Mouse (Mus musculus): ENCODE results near the gene Ugt2a3. TPM values are rescaled to one million over a fixed set of nuclear protein-coding genes. Genes with fewer than 3 reads are reported as not detected.
"Not testable (repeated sequence)": the region's sequence is repeated elsewhere in the genome, so short reads cannot be mapped to it uniquely, and the experiment has no call there.

Gene Ugt2a3
- polyA plus RNA-seq, 1 experiment from 2014 or later = 1.1 TPM

GRCm38 (mm10) chr5:87347479-87348078 is 10.6 kb upstream of the Ugt2a3 start:
- not testable (repeated sequence) for H3K4me3 ChIP-seq (ENCODE audit: low read depth, low read length); H3K36me3 ChIP-seq (ENCODE audit: control insufficient read depth, insufficient read depth, low read length); ATAC-seq (replicated peaks; ENCODE audit: low FRiP score, low TSS enrichment, low read depth); H3K9ac ChIP-seq (ENCODE audit: low read length); H3K27me3 ChIP-seq (replicated peaks; ENCODE audit: control insufficient read depth, insufficient read depth, low read length); H3K27ac ChIP-seq (ENCODE audit: low read depth); H3K4me2 ChIP-seq (ENCODE audit: low read length); H3K9me3 ChIP-seq (ENCODE audit: control insufficient read depth, low read length); DNase-seq (ENCODE audit: low spot score); H3K4me1 ChIP-seq (replicated peaks; ENCODE audit: control insufficient read depth, insufficient read depth, low read length)
- WGBS = 62% methylated on average over 2 of the region's 2 CpGs

GRCm38 (mm10) chr5:87340461-87340860 is 3.5 kb upstream of the Ugt2a3 start:
- 85% methylated on average over 5 of the region's 5 CpGs for WGBS
- no peaks in the 10 kb centered on the region for H3K27me3 ChIP-seq (replicated peaks; ENCODE audit: control insufficient read depth, insufficient read depth, low read length)
- no peaks in the 10 kb centered on the region for H3K36me3 ChIP-seq (ENCODE audit: control insufficient read depth, insufficient read depth, low read length)
- DNase-seq (ENCODE audit: low spot score) (no peak), ATAC-seq (replicated peaks; ENCODE audit: low FRiP score, low TSS enrichment, low read depth) (no peak)
- H3K9ac ChIP-seq (ENCODE audit: low read length) = no peak overlapping the region
- H3K27ac ChIP-seq (ENCODE audit: low read depth) = no peak overlapping the region
- H3K9me3 ChIP-seq (ENCODE audit: control insufficient read depth, low read length) = no peaks in the 10 kb centered on the region
- H3K4me2 ChIP-seq (ENCODE audit: low read length) = no peak overlapping the region
- no peak overlapping the region for H3K4me3 ChIP-seq (ENCODE audit: low read depth, low read length)
- H3K4me1 ChIP-seq (replicated peaks; ENCODE audit: control insufficient read depth, insufficient read depth, low read length) = no peaks in the 10 kb centered on the region

GRCm38 (mm10) chr5:87335199-87335598 is 1.8 kb downstream of the Ugt2a3 start:
- Histone ChIP-seq H3K36me3 (ENCODE audit: control insufficient read depth, insufficient read depth, low read length) (no peaks in the 10 kb centered on the region), H3K27me3 (replicated peaks; ENCODE audit: control insufficient read depth, insufficient read depth, low read length) (no peaks in the 10 kb centered on the region), H3K4me2 (ENCODE audit: low read length) (no peak overlapping the region), H3K4me1 (replicated peaks; ENCODE audit: control insufficient read depth, insufficient read depth, low read length) (no peaks in the 10 kb centered on the region), H3K27ac (ENCODE audit: low read depth) (no peak overlapping the region), H3K9ac (ENCODE audit: low read length) (no peak overlapping the region), H3K4me3 (ENCODE audit: low read depth, low read length) (no peak overlapping the region), H3K9me3 (ENCODE audit: control insufficient read depth, low read length) (no peaks in the 10 kb centered on the region)
- 78% methylated on average over 1 of the region's 1 CpGs for WGBS
- no peak for DNase-seq (ENCODE audit: low spot score)
- no peak for ATAC-seq (replicated peaks; ENCODE audit: low FRiP score, low TSS enrichment, low read depth)

DNA sequence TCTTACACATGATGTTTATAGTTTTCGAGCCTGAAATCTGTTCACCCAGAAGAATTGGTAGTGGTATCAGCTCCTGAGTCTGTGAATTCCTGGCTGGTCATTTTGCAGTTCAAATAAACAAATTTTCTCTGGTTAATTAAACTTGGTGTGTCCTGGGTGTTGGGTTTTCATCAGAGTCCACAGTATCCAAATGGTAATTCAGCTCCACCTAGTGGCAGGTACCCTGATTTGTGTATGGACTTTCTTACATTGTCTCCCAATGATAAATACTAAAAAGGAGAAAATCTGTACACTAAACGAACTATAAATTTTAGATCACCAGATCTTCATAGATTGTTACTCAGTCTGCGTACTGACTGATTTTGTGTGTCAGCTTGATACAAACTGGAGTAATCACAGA is 3.4 kb downstream of the Ugt2a3 start:
- no peaks in the 10 kb centered on the region for H3K36me3 ChIP-seq (ENCODE audit: control insufficient read depth, insufficient read depth, low read length)
- no peak overlapping the region for H3K4me2 ChIP-seq (ENCODE audit: low read length)
- no peaks in the 10 kb centered on the region for H3K9me3 ChIP-seq (ENCODE audit: control insufficient read depth, low read length)
- no peak overlapping the region for H3K9ac ChIP-seq (ENCODE audit: low read length)
- no peaks in the 10 kb centered on the region for H3K27me3 ChIP-seq (replicated peaks; ENCODE audit: control insufficient read depth, insufficient read depth, low read length)
- WGBS = 62% methylated on average over 3 of the region's 3 CpGs
- no peak overlapping the region for H3K27ac ChIP-seq (ENCODE audit: low read depth)
- no peak for DNase-seq (ENCODE audit: low spot score)
- no peak overlapping the region for H3K4me3 ChIP-seq (ENCODE audit: low read depth, low read length)
- H3K4me1 ChIP-seq (replicated peaks; ENCODE audit: control insufficient read depth, insufficient read depth, low read length) = no peaks in the 10 kb centered on the region
- no peak for ATAC-seq (replicated peaks; ENCODE audit: low FRiP score, low TSS enrichment, low read depth)

GRCm38 (mm10) chr5:87311392-87311791 is 25.6 kb downstream of the Ugt2a3 start:
- H3K36me3 ChIP-seq (ENCODE audit: control insufficient read depth, insufficient read depth, low read length) = no peaks in the 10 kb centered on the region
- H3K4me2 ChIP-seq (ENCODE audit: low read length) = no peak overlapping the region
- no peaks in the 10 kb centered on the region for H3K27me3 ChIP-seq (replicated peaks; ENCODE audit: control insufficient read depth, insufficient read depth, low read length)
- no peak overlapping the region for H3K27ac ChIP-seq (ENCODE audit: low read depth)
- DNase-seq (ENCODE audit: low spot score) (no peak), ATAC-seq (replicated peaks; ENCODE audit: low FRiP score, low TSS enrichment, low read depth) (no peak)
- H3K9ac ChIP-seq (ENCODE audit: low read length) = no peak overlapping the region
- WGBS = 93% methylated on average over 12 of the region's 12 CpGs
- H3K9me3 ChIP-seq (ENCODE audit: control insufficient read depth, low read length) = 0 out of 2 replicates have a peak, but pooled peaks cover 4% of the 10 kb centered on the region
- no peaks in the 10 kb centered on the region for H3K4me1 ChIP-seq (replicated peaks; ENCODE audit: control insufficient read depth, insufficient read depth, low read length)
- H3K4me3 ChIP-seq (ENCODE audit: low read depth, low read length) = no peak overlapping the region

DNA sequence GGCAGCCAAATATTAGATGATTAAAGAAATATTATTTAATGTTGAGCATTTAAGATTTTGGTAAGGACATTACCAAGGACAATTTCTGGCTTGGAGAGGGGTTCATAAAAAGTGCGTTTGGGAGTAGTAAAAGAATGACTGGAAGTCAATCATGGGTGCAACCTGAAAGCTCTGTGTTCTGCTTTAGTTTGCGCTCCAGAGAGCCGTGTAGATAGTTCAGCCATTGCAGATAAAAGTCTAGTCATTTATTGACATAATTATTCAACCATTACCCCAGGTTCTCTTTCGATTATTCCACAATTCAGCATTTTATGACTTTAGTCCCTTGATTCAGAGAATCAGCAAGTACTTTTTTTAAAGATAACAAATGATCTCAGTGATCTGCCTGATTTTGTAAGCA is 50.8 kb downstream of the Ugt2a3 start:
- H3K27me3 ChIP-seq (replicated peaks; ENCODE audit: control insufficient read depth, insufficient read depth, low read length); H3K36me3 ChIP-seq (ENCODE audit: control insufficient read depth, insufficient read depth, low read length); H3K9ac ChIP-seq (ENCODE audit: low read length); DNase-seq (ENCODE audit: low spot score); H3K4me2 ChIP-seq (ENCODE audit: low read length); H3K4me1 ChIP-seq (replicated peaks; ENCODE audit: control insufficient read depth, insufficient read depth, low read length); H3K9me3 ChIP-seq (ENCODE audit: control insufficient read depth, low read length); H3K4me3 ChIP-seq (ENCODE audit: low read depth, low read length); H3K27ac ChIP-seq (ENCODE audit: low read depth); ATAC-seq (replicated peaks; ENCODE audit: low FRiP score, low TSS enrichment, low read depth): not testable (repeated sequence)
- WGBS = 70% methylated on average over 4 of the region's 4 CpGs

DNA sequence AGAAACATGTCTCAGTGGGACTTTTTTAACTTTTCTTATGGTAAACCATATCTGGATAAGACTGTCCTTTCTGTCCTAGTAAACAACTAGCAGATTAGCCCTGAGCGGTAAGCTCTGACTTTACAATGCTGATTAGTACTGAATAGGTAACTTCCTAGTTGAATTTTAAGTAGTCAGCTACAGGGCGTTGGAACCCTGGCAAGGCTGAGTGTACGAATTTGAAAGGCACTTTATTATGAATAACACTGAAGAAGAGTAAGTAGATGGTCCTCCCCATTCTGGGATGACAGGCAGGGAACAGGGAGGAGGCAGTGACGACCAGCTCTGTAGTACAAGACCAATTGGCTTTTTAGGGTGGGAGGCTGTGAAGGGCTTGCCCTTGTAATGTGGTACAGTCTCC is 61.0 kb downstream of the Ugt2a3 start:
- not testable (repeated sequence) for H3K4me1 ChIP-seq (replicated peaks; ENCODE audit: control insufficient read depth, insufficient read depth, low read length); H3K4me3 ChIP-seq (ENCODE audit: low read depth, low read length); ATAC-seq (replicated peaks; ENCODE audit: low FRiP score, low TSS enrichment, low read depth); H3K27me3 ChIP-seq (replicated peaks; ENCODE audit: control insufficient read depth, insufficient read depth, low read length); DNase-seq (ENCODE audit: low spot score); H3K36me3 ChIP-seq (ENCODE audit: control insufficient read depth, insufficient read depth, low read length); H3K9me3 ChIP-seq (ENCODE audit: control insufficient read depth, low read length); H3K9ac ChIP-seq (ENCODE audit: low read length); H3K4me2 ChIP-seq (ENCODE audit: low read length); H3K27ac ChIP-seq (ENCODE audit: low read depth)
- 88% methylated on average over 4 of the region's 4 CpGs for WGBS

DNA sequence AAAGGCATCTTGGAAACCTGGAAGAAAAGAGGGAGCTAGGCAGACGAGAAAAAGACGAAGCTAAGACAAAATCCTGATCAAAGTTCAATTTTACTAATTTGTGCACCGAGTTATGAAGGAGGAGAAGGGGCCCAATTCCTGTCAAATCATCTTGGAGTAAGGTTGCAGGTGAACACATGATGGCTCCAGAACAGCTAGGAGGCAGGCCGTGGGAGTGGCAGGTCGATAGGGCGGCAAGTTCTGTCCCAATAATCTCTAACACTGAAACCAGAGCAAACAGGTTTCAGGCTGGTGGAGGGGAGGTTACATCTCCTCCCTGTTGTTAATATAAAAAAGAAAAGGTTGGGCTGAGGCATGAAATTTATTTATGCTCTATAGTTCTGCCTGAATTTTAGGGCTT is 61.4 kb downstream of the Ugt2a3 start:
- Histone ChIP-seq H3K4me1 (replicated peaks; ENCODE audit: control insufficient read depth, insufficient read depth, low read length) (no peaks in the 10 kb centered on the region), H3K9me3 (ENCODE audit: control insufficient read depth, low read length) (no peaks in the 10 kb centered on the region)

More for the DNA sequence above, 61.4 kb downstream of the Ugt2a3 start:
- no peak overlapping the region for H3K4me3 ChIP-seq (ENCODE audit: low read depth, low read length)
- H3K27me3 ChIP-seq (replicated peaks; ENCODE audit: control insufficient read depth, insufficient read depth, low read length) = no peaks in the 10 kb centered on the region
- DNase-seq (ENCODE audit: low spot score) = no peak
- 85% methylated on average over 6 of the region's 6 CpGs for WGBS
- no peak overlapping the region for H3K27ac ChIP-seq (ENCODE audit: low read depth)
- H3K4me2 ChIP-seq (ENCODE audit: low read length) = no peak overlapping the region
- H3K36me3 ChIP-seq (ENCODE audit: control insufficient read depth, insufficient read depth, low read length) = no peaks in the 10 kb centered on the region
- H3K9ac ChIP-seq (ENCODE audit: low read length) = no peak overlapping the region
- ATAC-seq (replicated peaks; ENCODE audit: low FRiP score, low TSS enrichment, low read depth) = no peak

Measured in intestine, embryonic 14.5 days (tissue).